Mouse (Mus musculus) mature B cell (primary cell): Measurements from ENCODE around the gene Hoxc12.

Source experiments
- in situ Hi-C: fragments of 300-500 bp; cut with MboI; formaldehyde crosslinking; loops from 2 replicates; pipeline ENCODE4 v1.14.3; 2019

Hoxc12 gene

GRCm38 (mm10) chr15:102981379-102982288 is 45.1 kb downstream of the Hoxc12 start:
- in situ Hi-C loops, result loop anchor here (10.0 to 25.0 kb wide), 2 partner anchors 193 to 331 kb away; partner anchors contain the start of gene Gpr84

- in situ Hi-C loops, result loop anchor here (10.0 to 25.0 kb wide), 2 partner anchors 191 to 329 kb away; partner anchors contain the start of gene Gpr84
Measured at GRCm38 (mm10) chr15:102983716-102984115, 47.2 kb downstream of the Hoxc12 start.

GRCm38 (mm10) chr15:102984521-102984920 is 48.0 kb downstream of the Hoxc12 start:
- in situ Hi-C loops, result loop anchor here (10.0 to 25.0 kb wide), 2 partner anchors 190 to 328 kb away; partner anchors contain the start of gene Gpr84

- in situ Hi-C loops, result loop anchor here (10.0 to 25.0 kb wide), 2 partner anchors 190 to 327 kb away; partner anchors contain the start of gene Gpr84
Measured at GRCm38 (mm10) chr15:102984925-102985324, 48.4 kb downstream of the Hoxc12 start.

GRCm38 (mm10) chr15:102987124-102987833 is 50.7 kb downstream of the Hoxc12 start:
- in situ Hi-C loops, result loop anchor here (10.0 to 25.0 kb wide), 2 partner anchors 188 to 325 kb away; partner anchors contain the start of gene Gpr84

- in situ Hi-C loops, result loop anchor here (10.0 to 25.0 kb wide), 2 partner anchors 187 to 324 kb away; partner anchors contain the start of gene Gpr84
Measured at GRCm38 (mm10) chr15:102988078-102988477, 51.5 kb downstream of the Hoxc12 start.
